Mouse (Mus musculus) heart, postnatal 0 days (tissue): ENCODE data around the gene Gm49601.

ENCODE experiments used
- CTCF ChIP-seq: IDR thresholded peaks from 2 replicates; pipeline ENCODE4 v1.5.1; 2016; ENCODE audit warnings: antibody characterized with exemption, control low read depth, low read depth
- EP300 ChIP-seq: IDR thresholded peaks from 2 replicates; pipeline ENCODE4 v1.6.1; 2016; ENCODE audit warnings: antibody characterized with exemption, low read depth

GRCm38 (mm10) chr16:18622019-18622418 is 4.2 kb downstream of the Gm49601 start, which contains the start of gene Gp1bb:
- no peak for TF ChIP-seq CTCF
- TF ChIP-seq EP300 = no peak
